Mouse (Mus musculus) CH12.LX (cell line): ENCODE results near the gene Igsf23. TPM values are rescaled to one million over a fixed set of nuclear protein-coding genes. Genes with fewer than 3 reads are reported as not detected.

ENCODE experiments used
- DNase-seq: peaks from one replicate; pipeline ENCODE4 v3.0.0-alpha.2; 2013; ENCODE audit errors: extremely low read depth
- H3K27ac ChIP-seq: 2 replicates; pipeline ENCODE4 v1.5.1; 2012; ENCODE audit warnings: low read depth, mild to moderate bottlenecking, control low read depth, moderate library complexity; ENCODE audit not compliant: insufficient read depth
- H3K27me3 ChIP-seq: replicated peaks from 2 replicates; pipeline ENCODE3; 2012; ENCODE audit warnings: inconsistent platforms
- H3K36me3 ChIP-seq, 2 experiments: replicated peaks in 1 of 2; 2 replicates each; pipeline versions ENCODE3 to v1.6.1; 2012; ENCODE audit warnings: inconsistent platforms in 1 of 2, low read length in 1 of 2, mild to moderate bottlenecking in 1 of 2, mixed read lengths in 1 of 2, moderate library complexity in 1 of 2; ENCODE audit not compliant: control insufficient read depth in 1 of 2, insufficient read depth in 1 of 2
- H3K4me1 ChIP-seq, 2 experiments: 2 replicates each; pipeline ENCODE4 v1.6.1; 2012; ENCODE audit warnings: inconsistent platforms in 1 of 2, moderate library complexity in 1 of 2; ENCODE audit not compliant: insufficient read depth in 2 of 2, control insufficient read depth in 1 of 2
- H3K4me2 ChIP-seq: 2 replicates; pipeline ENCODE4 v1.6.1; 2012; ENCODE audit warnings: low read depth, mild to moderate bottlenecking, control low read depth; ENCODE audit not compliant: poor library complexity, insufficient read depth, severe bottlenecking
- H3K4me3 ChIP-seq, 3 experiments: fragments of 150-350 bp in 1 of 3; sonication (generic) in 1 of 3; replicated peaks in 1 of 3; 2 replicates each; pipeline versions ENCODE3 to v1.5.1; 2011 to 2012; ENCODE audit warnings: low read depth in 2 of 3, low read length in 2 of 3, mild to moderate bottlenecking in 2 of 3, moderate library complexity in 2 of 3, control low read depth in 1 of 3, improper control_type of control experiment in 1 of 3, inconsistent platforms in 1 of 3, mixed read lengths in 1 of 3; ENCODE audit not compliant: poor library complexity in 1 of 3
- H3K79me2 ChIP-seq: replicated peaks from 2 replicates; pipeline ENCODE4 v1.6.1; 2012; ENCODE audit warnings: mild to moderate bottlenecking, moderate library complexity; ENCODE audit not compliant: control insufficient read depth, poor library complexity, insufficient read depth, severe bottlenecking; ENCODE audit errors: extremely low read depth
- H3K9ac ChIP-seq: 2 replicates; pipeline ENCODE4 v1.6.1; 2012; ENCODE audit warnings: low read depth, mild to moderate bottlenecking, control low read depth, moderate library complexity; ENCODE audit not compliant: insufficient read depth
- H3K9me3 ChIP-seq: replicated peaks from 2 replicates; pipeline ENCODE3; 2012; ENCODE audit warnings: low read length, inconsistent platforms, mixed read lengths
- BHLHE40 ChIP-seq: IDR thresholded peaks from 2 replicates; pipeline ENCODE4 v1.6.1; 2011; ENCODE audit warnings: mild to moderate bottlenecking, low read depth, low read length, improper control_type of control experiment
- CHD1 ChIP-seq: IDR thresholded peaks from 2 replicates; pipeline ENCODE4 v1.6.1; 2012; ENCODE audit warnings: low read depth, low read length, improper control_type of control experiment, inconsistent platforms
- CHD2 ChIP-seq: IDR thresholded peaks from 2 replicates; pipeline ENCODE4 v1.6.1; 2011; ENCODE audit warnings: low read length, improper control_type of control experiment
- CTCF ChIP-seq, 2 experiments: IDR thresholded peaks in 1 of 2; conservative IDR thresholded peaks in 1 of 2; 2 replicates each; pipeline ENCODE4 v1.5.1; 2011 to 2012; ENCODE audit warnings: low read depth in 2 of 2, low read length in 2 of 2, improper control_type of control experiment in 1 of 2, inconsistent platforms in 1 of 2, mild to moderate bottlenecking in 1 of 2, moderate library complexity in 1 of 2
- E2F4 ChIP-seq: IDR thresholded peaks from 2 replicates; pipeline ENCODE4 v1.6.1; 2011; ENCODE audit warnings: low read depth, low read length, improper control_type of control experiment; ENCODE audit not compliant: insufficient replicate concordance
- EP300 ChIP-seq: IDR thresholded peaks from 2 replicates; pipeline ENCODE4 v1.6.1; 2011; ENCODE audit warnings: low read length, improper control_type of control experiment
- IRF4 ChIP-seq: IDR thresholded peaks from 2 replicates; pipeline ENCODE4 v1.6.1; 2014; ENCODE audit warnings: low read depth, mild to moderate bottlenecking, inconsistent platforms, low read length, improper control_type of control experiment
- JUN ChIP-seq: IDR thresholded peaks from 2 replicates; pipeline ENCODE4 v1.6.1; 2011; ENCODE audit warnings: low read depth, mild to moderate bottlenecking, low read length, improper control_type of control experiment, moderate library complexity; ENCODE audit not compliant: insufficient read depth
- JUND ChIP-seq: conservative IDR thresholded peaks from 2 replicates; pipeline ENCODE4 v1.6.1; 2011; ENCODE audit warnings: low read depth, low read length, improper control_type of control experiment
- KAT2A ChIP-seq: IDR thresholded peaks from 2 replicates; pipeline ENCODE4 v1.6.1; 2012; ENCODE audit warnings: low read length, improper control_type of control experiment, inconsistent platforms; ENCODE audit not compliant: insufficient replicate concordance
- MAFK ChIP-seq: IDR thresholded peaks from 2 replicates; pipeline ENCODE4 v1.6.1; 2011; ENCODE audit warnings: low read length, improper control_type of control experiment; ENCODE audit not compliant: insufficient replicate concordance
- MAX ChIP-seq: IDR thresholded peaks from 2 replicates; pipeline ENCODE4 v1.6.1; 2011; ENCODE audit warnings: low read length, improper control_type of control experiment
- MEF2A ChIP-seq: IDR thresholded peaks from 2 replicates; pipeline ENCODE4 v1.6.1; 2014; ENCODE audit warnings: low read depth, mild to moderate bottlenecking, inconsistent platforms, low read length, improper control_type of control experiment, borderline replicate concordance
- NRF1 ChIP-seq: IDR thresholded peaks from 2 replicates; pipeline ENCODE4 v1.6.1; 2014; ENCODE audit warnings: low read depth, mild to moderate bottlenecking, inconsistent platforms, low read length, improper control_type of control experiment, moderate library complexity
- POLR2A ChIP-seq: IDR thresholded peaks from 2 replicates; pipeline ENCODE4 v1.6.1; 2011; ENCODE audit warnings: low read depth, mild to moderate bottlenecking, improper control_type of control experiment, low read length
- SMC3 ChIP-seq: IDR thresholded peaks from 2 replicates; pipeline ENCODE4 v1.6.1; 2011; ENCODE audit warnings: low read depth, low read length, improper control_type of control experiment
- TCF12 ChIP-seq: IDR thresholded peaks from 2 replicates; pipeline ENCODE4 v1.6.1; 2014; ENCODE audit warnings: low read depth, mild to moderate bottlenecking, inconsistent platforms, low read length, improper control_type of control experiment
- USF1 ChIP-seq: IDR thresholded peaks from 2 replicates; pipeline ENCODE4 v1.6.1; 2014; ENCODE audit warnings: low read depth, mild to moderate bottlenecking, inconsistent platforms, low read length, improper control_type of control experiment
- ZC3H11A ChIP-seq: IDR thresholded peaks from 2 replicates; pipeline ENCODE4 v1.6.1; 2012; ENCODE audit warnings: low read depth, mild to moderate bottlenecking, inconsistent platforms, low read length, improper control_type of control experiment
- ZKSCAN1 ChIP-seq: IDR thresholded peaks from 2 replicates; pipeline ENCODE4 v1.6.1; 2012; ENCODE audit warnings: low read depth, inconsistent platforms, low read length, improper control_type of control experiment, borderline replicate concordance
- dilution Hi-C: fragments of 300-500 bp; cut with MboI; formaldehyde crosslinking; loops from 2 replicates; pipeline ENCODE4 v1.14.3; 2020; ENCODE audit warnings: low sequenced_read_pairs; ENCODE audit not compliant: extremely low pct_unique_long_range_greater_than_20kb, extremely low pct_ligation_motif_present
- in situ Hi-C: fragments of 300-500 bp; cut with MboI; formaldehyde crosslinking; loops from 3 replicates; pipeline ENCODE4 v1.14.3; 2019; ENCODE audit warnings: low sequenced_read_pairs, low pct_ligation_motif_present, low pct_unique_long_range_greater_than_20kb, mixed read lengths
- polyA plus RNA-seq: library from polyadenylated mRNA; unstranded; fragments of >175 nt; gene quantifications from 2 replicates; pipeline ENCODE4 v1.2.1, GENCODE M21; 2012; ENCODE audit warnings: low read depth; ENCODE audit not compliant: insufficient read length
- total RNA-seq, 2 experiments: library from RNA; depleted of rRNA; stranded (reverse); fragments of 300-350 nt in 1 of 2; fragments of >200 nt in 1 of 2; gene quantifications; 2 replicates each; pipeline ENCODE4 v1.2.3; 2012 to 2014

Igsf23 gene
- total and polyA plus RNA-seq, 3 experiments = 0.08 TPM; not detected in 2

- DNase-seq = no peak
- H3K4me1 ChIP-seq = peaks cover 0 to 19% of the 10 kb centered on the region in 2 experiments; a peak in 1 of 4 replicates
- in situ Hi-C loops = no loop called here
- no peaks in the 10 kb centered on the region for H3K79me2 ChIP-seq
- H3K9ac ChIP-seq = no peak overlapping the region
- H3K9me3 ChIP-seq = no peaks in the 10 kb centered on the region
- H3K4me2 ChIP-seq = no peak overlapping the region
- no peaks in the 10 kb centered on the region for H3K36me3 ChIP-seq
- no peak overlapping the region for H3K27ac ChIP-seq
- H3K27me3 ChIP-seq = no peaks in the 10 kb centered on the region
- H3K4me3 ChIP-seq = no peak overlapping the region
- dilution Hi-C loops = no loop called here
- no peak for TF ChIP-seq BHLHE40
- TF ChIP-seq CHD1 = no peak
- no peak for TF ChIP-seq ZKSCAN1
- no peak for TF ChIP-seq USF1
- TF ChIP-seq JUN = no peak
- TF ChIP-seq MAX = no peak
- no peak for TF ChIP-seq JUND
- no peak for TF ChIP-seq E2F4
- TF ChIP-seq CHD2 = no peak
- no peak for TF ChIP-seq NRF1
- TF ChIP-seq ZC3H11A = no peak
Measured at GRCm38 (mm10) chr7:19952320-19952986, 1.9 kb upstream of the Igsf23 start.

GRCm38 (mm10) chr7:19949996-19950395, 560 bp downstream of the Igsf23 start:
- Histone ChIP-seq H3K27me3 (no peaks in the 10 kb centered on the region), H3K79me2 (no peaks in the 10 kb centered on the region), H3K9me3 (no peaks in the 10 kb centered on the region), H3K4me2 (no peak overlapping the region), H3K27ac (no peak overlapping the region), H3K36me3 (no peaks in the 10 kb centered on the region), H3K4me3 (no peak overlapping the region), H3K9ac (no peak overlapping the region)
- in situ Hi-C loops (no loop called here), dilution Hi-C loops (no loop called here)
- TF ChIP-seq TCF12 (no peak), ZKSCAN1 (no peak), MAFK (no peak), KAT2A (no peak), IRF4 (no peak), CHD1 (no peak), SMC3 (no peak), NRF1 (no peak), CTCF (conservative IDR thresholded peaks at IDR 0.05 in 1 of 2, IDR thresholded peaks at IDR 0.05 in 1 of 2; ENCODE audit: low read depth in 2 of 2, low read length in 2 of 2) (no peak), MAX (no peak), MEF2A (no peak), EP300 (no peak), POLR2A (no peak)
- TF ChIP-seq, all 38 proteins: peak for 0
- no peak for DNase-seq
- peaks cover 0 to 7% of the 10 kb centered on the region in 2 experiments; a peak in 1 of 4 replicates for H3K4me1 ChIP-seq
